Mouse (Mus musculus): Measurements from ENCODE around the gene Myh7b. TPM values are rescaled to one million over a fixed set of nuclear protein-coding genes. Genes with fewer than 3 reads are reported as not detected.

Gene Myh7b
- total and polyA plus RNA-seq, 3 experiments, result 2.2 to 5.9 TPM; not detected in 1

DNA sequence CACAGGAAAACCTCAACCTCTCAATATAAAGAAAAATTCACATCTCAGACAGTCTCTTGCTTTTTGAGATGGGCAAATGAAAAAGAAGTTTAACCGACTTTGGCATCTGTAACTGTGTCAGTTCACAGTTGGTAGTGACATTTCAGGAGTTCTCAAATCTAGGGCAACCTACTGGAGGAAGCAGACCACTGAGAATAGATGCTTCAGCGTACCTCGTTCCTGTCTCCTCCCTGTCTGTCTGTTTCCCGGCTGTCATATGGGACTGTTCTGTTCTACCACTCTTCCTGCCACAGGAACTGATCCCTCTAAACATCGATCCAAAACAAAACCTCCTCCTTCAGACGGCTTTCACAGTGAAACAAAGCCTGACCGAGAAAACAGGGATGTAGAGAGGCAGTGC, 34.7 kb downstream of the Myh7b start:
- no peak for TF ChIP-seq KAT2A (conservative IDR thresholded peaks at IDR 0.05; ENCODE audit: low read depth, low read length)
- TF ChIP-seq TAL1 (IDR thresholded peaks at IDR 0.05; ENCODE audit: low read length), result no peak
- TF ChIP-seq MYB (IDR thresholded peaks at IDR 0.05; ENCODE audit: low read depth, low read length), result no peak
- no peak for TF ChIP-seq TBP (IDR thresholded peaks at IDR 0.05; ENCODE audit: low read depth, low read length)
- no peak for TF ChIP-seq USF2 (IDR thresholded peaks at IDR 0.05; ENCODE audit: borderline replicate concordance in 1 of 2, insufficient read depth in 1 of 2, low read depth in 1 of 2, low read length in 2 of 2)
- TF ChIP-seq NRF1 (IDR thresholded peaks at IDR 0.05; ENCODE audit: insufficient read depth, low read depth, low read length, poor library complexity, severe bottlenecking), result no peak
- no peak for TF ChIP-seq E2F4 (IDR thresholded peaks at IDR 0.05; ENCODE audit: borderline replicate concordance, low read depth, low read length)
- TF ChIP-seq MAZ (IDR thresholded peaks at IDR 0.05; ENCODE audit: low read depth, low read length), result no peak
- no peak for TF ChIP-seq USF1 (IDR thresholded peaks at IDR 0.05; ENCODE audit: low read depth, low read length)
- no peak for TF ChIP-seq EP300 (IDR thresholded peaks at IDR 0.05; ENCODE audit: low read depth in 1 of 2, low read length in 2 of 2)
- no peaks in the 10 kb centered on the region for H3K9me3 ChIP-seq (replicated peaks; ENCODE audit: insufficient read depth, low read length)
- peaks cover 0 to 15% of the 10 kb centered on the region in 2 experiments; a peak in 2 of 4 replicates for H3K36me3 ChIP-seq (ENCODE audit: control insufficient read depth in 1 of 2, insufficient read depth in 2 of 2, low read length in 2 of 2)
- no peak overlapping the region for H3K9ac ChIP-seq (ENCODE audit: control insufficient read depth, low read depth, low read length, poor library complexity, severe bottlenecking)
- no peaks in the 10 kb centered on the region for H3K4me1 ChIP-seq (ENCODE audit: control insufficient read depth in 1 of 2, insufficient read depth in 2 of 2, low read length in 2 of 2)
- no peak overlapping the region for H3K27ac ChIP-seq (ENCODE audit: control insufficient read depth, low read depth, low read length)
- no peak for DNase-seq (ENCODE audit: low read depth, low spot score)
- no peaks in the 10 kb centered on the region for H3K79me2 ChIP-seq (ENCODE audit: control insufficient read depth, insufficient read depth, low read length, poor library complexity)
- H3K27me3 ChIP-seq (ENCODE audit: control insufficient read depth in 1 of 2, insufficient read depth in 2 of 2, low read length in 2 of 2), result no peaks in the 10 kb centered on the region
- no peak overlapping the region for H3K4me3 ChIP-seq (ENCODE audit: control insufficient read depth in 1 of 2, insufficient read depth in 1 of 2, low read depth in 2 of 2, low read length in 2 of 2)

DNA sequence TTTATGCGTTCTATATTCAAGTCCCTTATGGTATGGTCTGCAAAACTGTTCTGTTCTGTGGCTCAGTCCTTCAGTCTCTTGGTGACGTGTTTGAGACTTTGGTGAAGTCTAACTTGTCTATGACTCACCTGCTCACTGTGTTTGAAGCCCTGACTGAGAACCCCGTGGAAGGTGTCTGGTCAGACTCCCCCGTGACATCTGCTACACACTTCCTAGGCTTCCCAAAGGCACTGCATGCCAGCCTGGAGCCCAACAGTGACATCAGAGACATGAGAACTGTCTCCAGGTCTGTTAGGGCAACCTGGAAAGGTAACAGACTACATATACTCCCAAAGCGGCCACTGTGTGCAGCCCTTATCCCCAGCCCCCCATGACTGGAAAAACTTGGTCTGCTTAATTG, 41.6 kb downstream of the Myh7b start:
- H3K4me1 ChIP-seq (ENCODE audit: control insufficient read depth in 1 of 2, insufficient read depth in 2 of 2, low read length in 2 of 2), result no peaks in the 10 kb centered on the region
- no peaks in the 10 kb centered on the region for H3K9me3 ChIP-seq (replicated peaks; ENCODE audit: insufficient read depth, low read length)
- peaks cover 0 to 14% of the 10 kb centered on the region in 2 experiments; a peak in 2 of 4 replicates for H3K36me3 ChIP-seq (ENCODE audit: control insufficient read depth in 1 of 2, insufficient read depth in 2 of 2, low read length in 2 of 2)
- no peak overlapping the region for H3K27ac ChIP-seq (ENCODE audit: control insufficient read depth, low read depth, low read length)
- H3K9ac ChIP-seq (ENCODE audit: control insufficient read depth, low read depth, low read length, poor library complexity, severe bottlenecking), result no peak overlapping the region
- no peaks in the 10 kb centered on the region for H3K27me3 ChIP-seq (ENCODE audit: control insufficient read depth in 1 of 2, insufficient read depth in 2 of 2, low read length in 2 of 2)
- no peaks in the 10 kb centered on the region for H3K79me2 ChIP-seq (ENCODE audit: control insufficient read depth, insufficient read depth, low read length, poor library complexity)
- DNase-seq (ENCODE audit: low read depth, low spot score), result no peak
- H3K4me3 ChIP-seq (ENCODE audit: control insufficient read depth in 1 of 2, insufficient read depth in 1 of 2, low read depth in 2 of 2, low read length in 2 of 2), result no peak overlapping the region
- no peak for TF ChIP-seq USF1 (IDR thresholded peaks at IDR 0.05; ENCODE audit: low read depth, low read length)
- TF ChIP-seq MEF2A (IDR thresholded peaks at IDR 0.05; ENCODE audit: extremely low read depth, insufficient replicate concordance, low read depth, low read length, poor library complexity, severe bottlenecking), result no peak
- no peak for TF ChIP-seq UBTF (IDR thresholded peaks at IDR 0.05; ENCODE audit: borderline replicate concordance, insufficient read depth, low read depth, low read length)
- no peak for TF ChIP-seq GABPA (IDR thresholded peaks at IDR 0.05; ENCODE audit: low read depth, low read length)
- TF ChIP-seq HCFC1 (IDR thresholded peaks at IDR 0.05; ENCODE audit: low read depth, low read length), result no peak
